Mouse (Mus musculus) small intestine, adult 2 months (tissue): Measurements from ENCODE around the gene Dhdds.

Experiments used
- CTCF ChIP-seq: fragments of 200-500 bp; IDR thresholded peaks from 2 replicates; pipeline ENCODE4 v1.5.1; 2012; ENCODE audit warnings: low read depth, mild to moderate bottlenecking, control low read depth, inconsistent platforms, low read length, moderate library complexity, mixed read lengths; ENCODE audit not compliant: insufficient replicate concordance, insufficient read length; ENCODE audit errors: extremely low read depth
- POLR2A ChIP-seq: fragments of 200-500 bp; IDR thresholded peaks from 2 replicates; pipeline ENCODE4 v1.6.1; 2012; ENCODE audit warnings: low read depth, mild to moderate bottlenecking, control low read depth, inconsistent platforms, low read length, moderate library complexity

DNA sequence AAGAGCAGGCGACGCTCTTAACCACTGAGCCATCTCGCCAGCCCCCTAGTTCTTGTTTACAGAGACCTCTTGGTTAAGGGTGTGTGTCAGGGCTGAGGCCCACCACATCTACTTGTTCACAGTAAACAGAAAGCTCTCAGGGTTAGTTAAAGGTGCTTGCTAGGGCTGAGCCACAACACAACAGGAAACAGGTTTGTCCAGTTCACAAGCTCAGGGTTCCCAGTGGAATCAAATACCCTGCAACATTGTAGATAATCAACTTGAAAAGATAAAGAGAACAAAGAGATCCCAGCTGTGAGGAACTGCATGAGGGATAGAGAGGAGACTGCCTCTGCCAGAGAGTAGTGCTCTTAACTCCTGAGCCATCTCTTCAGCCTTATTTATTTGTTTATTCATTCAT lies 6.1 kb upstream of the Dhdds start:
- TF ChIP-seq CTCF, result no peak
- no peak for TF ChIP-seq POLR2A
